Mouse (Mus musculus) midbrain, embryonic 13.5 days (tissue): ENCODE data around the gene 1700009N14Rik. TPM values are rescaled to one million over a fixed set of nuclear protein-coding genes. Genes with fewer than 3 reads are reported as not detected.

ENCODE experiments used
- ATAC-seq: fragments of 200-750 bp; cut with Nextera tagmentation; 2 replicates; pipeline ENCODE4 v1.8.0; 2017; ENCODE audit warnings: mild to moderate bottlenecking, moderate TSS enrichment, moderate library complexity
- H3K27ac ChIP-seq: fragments of 300-500 bp; sonication (generic); 2 replicates; pipeline ENCODE4 v1.5.1; 2015; ENCODE audit warnings: inconsistent platforms, mild to moderate bottlenecking, moderate library complexity
- H3K27me3 ChIP-seq: fragments of 300-500 bp; sonication (generic); 2 replicates; pipeline ENCODE4 v1.6.1; 2015; ENCODE audit warnings: mild to moderate bottlenecking, inconsistent platforms
- H3K36me3 ChIP-seq: fragments of 300-500 bp; sonication (generic); 2 replicates; pipeline ENCODE4 v1.6.1; 2015; ENCODE audit warnings: mild to moderate bottlenecking, inconsistent platforms
- H3K4me1 ChIP-seq: fragments of 300-500 bp; sonication (generic); replicated peaks from 2 replicates; pipeline ENCODE4 v1.6.1; 2015; ENCODE audit warnings: inconsistent platforms
- H3K4me2 ChIP-seq: fragments of 300-500 bp; sonication (generic); replicated peaks from 2 replicates; pipeline ENCODE4 v1.6.1; 2015; ENCODE audit warnings: moderate library complexity, mild to moderate bottlenecking, inconsistent platforms
- H3K4me3 ChIP-seq: fragments of 300-500 bp; sonication (generic); replicated peaks from 2 replicates; pipeline ENCODE4 v1.5.1; 2015; ENCODE audit warnings: mild to moderate bottlenecking, inconsistent platforms
- H3K9ac ChIP-seq: fragments of 300-500 bp; sonication (generic); replicated peaks from 2 replicates; pipeline ENCODE4 v1.6.1; 2015; ENCODE audit warnings: mild to moderate bottlenecking, inconsistent platforms
- H3K9me3 ChIP-seq: fragments of 300-500 bp; sonication (generic); 2 replicates; pipeline ENCODE4 v1.6.1; 2016; ENCODE audit warnings: mild to moderate bottlenecking, inconsistent platforms
- WGBS: fragments of 180-500 bp; shearing (Covaris S2); methylation state at CpG from one replicate; pipeline ENCODE4 v1.1.7; 2015; 5-methylcytosine and 5-hydroxymethylcytosine counted together
- polyA plus RNA-seq: library from polyadenylated mRNA; unstranded; fragments of >200 nt; fragmentation: Nextera tagmentation; extraction: Ambion mirVana; gene quantifications from 2 replicates; pipeline ENCODE4 v1.2.1, GENCODE M21; 2015

Gene 1700009N14Rik
- polyA plus RNA-seq = not detected in 2 replicates

DNA sequence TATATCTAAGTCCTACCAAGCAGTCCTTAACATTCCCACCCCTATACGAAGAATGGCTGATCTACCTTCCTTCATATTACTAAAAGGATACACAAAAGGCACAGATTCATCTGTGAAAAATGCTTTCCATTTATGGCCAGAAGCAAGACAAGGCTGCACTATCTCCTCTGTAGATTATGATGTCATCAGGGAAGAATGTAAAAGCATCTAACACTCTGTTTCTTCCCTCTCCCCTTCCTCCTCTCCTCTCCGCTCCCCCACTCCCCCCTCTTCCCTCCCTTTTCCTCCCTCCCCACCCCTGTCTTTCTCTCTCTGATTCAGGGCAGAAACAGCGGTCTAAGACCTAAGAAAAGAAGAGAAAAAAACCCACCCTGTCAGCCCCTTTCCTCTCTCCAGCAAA is at the start of gene 1700009N14Rik:
Gene 1700009N14Rik, plus strand, starts transcription at position 227 of the 400 bp plus-strand sequence.
- H3K4me1 ChIP-seq = no peaks in the 10 kb centered on the region
- H3K4me2 ChIP-seq = no peak within 1 kb of the TSS
- ATAC-seq = no peak
- no peaks in the 10 kb centered on the region for H3K36me3 ChIP-seq
- H3K4me3 ChIP-seq = no peak within 1 kb of the TSS
- WGBS = 73% methylated on average over 3 of the region's 3 CpGs
- H3K9me3 ChIP-seq = no peaks in the 10 kb centered on the region
- H3K27me3 ChIP-seq = no peaks in the 10 kb centered on the region
- H3K27ac ChIP-seq = no peak within 1 kb of the TSS
- no peak within 1 kb of the TSS for H3K9ac ChIP-seq

DNA sequence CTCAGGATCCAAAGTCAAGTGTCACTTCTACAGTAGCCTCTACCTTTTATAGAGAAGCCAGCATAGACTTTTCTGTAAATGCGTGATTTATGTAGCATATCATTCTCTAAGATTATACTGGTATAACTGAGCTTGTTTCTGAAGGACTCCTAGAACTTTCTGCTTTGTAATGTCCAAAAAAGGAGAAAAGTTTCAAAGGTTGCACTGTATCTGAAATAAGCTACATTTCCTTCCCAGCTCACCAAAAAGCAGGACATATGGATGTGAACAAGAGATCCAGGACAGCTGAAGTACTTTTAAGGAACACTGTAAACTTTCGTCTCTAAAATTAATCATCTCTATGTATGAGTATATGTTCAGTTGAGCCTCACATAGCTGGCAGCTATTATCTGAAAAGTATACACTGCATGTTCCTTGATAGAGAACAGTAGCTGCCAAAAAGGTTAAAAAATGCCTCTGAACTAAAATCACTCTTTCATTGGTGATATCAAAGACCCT is 12.2 kb upstream of the 1700009N14Rik start:
- H3K4me1 ChIP-seq = no peaks in the 10 kb centered on the region
- no peaks in the 10 kb centered on the region for H3K36me3 ChIP-seq
- no peak overlapping the region for H3K4me3 ChIP-seq
- ATAC-seq = no peak
- WGBS = 94% methylated on average over 2 of the region's 2 CpGs
- H3K4me2 ChIP-seq = no peak overlapping the region
- H3K9me3 ChIP-seq = no peaks in the 10 kb centered on the region
- H3K9ac ChIP-seq = no peak overlapping the region
- no peaks in the 10 kb centered on the region for H3K27me3 ChIP-seq
- no peak overlapping the region for H3K27ac ChIP-seq

DNA sequence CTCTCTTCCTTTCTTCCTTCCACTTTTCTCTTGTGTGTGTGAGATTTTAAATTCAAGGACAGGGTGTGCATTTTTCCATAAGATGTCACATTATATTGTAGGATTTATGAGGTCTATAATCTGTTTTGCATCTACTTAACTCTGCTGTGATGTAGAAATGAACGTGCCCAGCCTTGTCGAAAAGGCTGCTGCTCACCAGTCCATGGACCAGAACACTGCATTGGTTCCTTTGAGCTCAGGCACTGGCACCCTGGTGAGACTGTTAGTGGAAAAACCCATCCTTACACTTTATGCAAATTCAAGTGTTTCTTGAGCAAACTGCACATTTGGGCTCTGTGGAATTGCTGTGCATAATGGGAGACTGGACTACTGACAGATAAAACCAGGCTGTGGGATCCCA is 24.2 kb downstream of the 1700009N14Rik start:
- no peaks in the 10 kb centered on the region for H3K36me3 ChIP-seq
- 62% methylated on average over 2 of the region's 2 CpGs for WGBS
- H3K9ac ChIP-seq = no peak overlapping the region
- H3K9me3 ChIP-seq = no peaks in the 10 kb centered on the region
- H3K4me1 ChIP-seq = no peaks in the 10 kb centered on the region
- no peak overlapping the region for H3K4me2 ChIP-seq
- no peak overlapping the region for H3K27ac ChIP-seq
- no peak for ATAC-seq
- H3K4me3 ChIP-seq = no peak overlapping the region
- no peaks in the 10 kb centered on the region for H3K27me3 ChIP-seq

DNA sequence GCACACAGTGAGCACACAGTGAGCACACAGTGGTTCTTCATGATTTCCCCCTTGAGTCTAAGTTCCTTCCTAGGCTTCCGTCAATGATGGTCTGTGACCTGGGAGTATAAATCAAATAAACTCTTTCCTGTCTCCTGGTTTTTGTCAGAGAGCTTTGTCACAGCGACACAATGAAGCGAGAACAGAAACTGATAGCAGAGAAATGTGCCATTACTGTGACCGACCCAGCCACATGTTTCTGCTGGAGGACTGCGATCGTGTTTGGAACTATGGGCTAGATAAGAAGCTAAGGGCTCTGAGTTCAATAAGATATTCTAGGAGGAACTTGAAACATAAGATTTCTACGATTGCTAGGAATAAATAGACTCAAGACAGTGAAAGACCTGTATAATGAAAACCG is 36.3 kb downstream of the 1700009N14Rik start:
- ATAC-seq = no peak
- Histone ChIP-seq H3K4me2 (no peak overlapping the region), H3K36me3 (no peaks in the 10 kb centered on the region), H3K4me1 (no peaks in the 10 kb centered on the region), H3K9ac (no peak overlapping the region), H3K9me3 (no peaks in the 10 kb centered on the region), H3K4me3 (no peak overlapping the region), H3K27me3 (no peaks in the 10 kb centered on the region), H3K27ac (no peak overlapping the region)
- 91% methylated on average over 8 of the region's 8 CpGs for WGBS

DNA sequence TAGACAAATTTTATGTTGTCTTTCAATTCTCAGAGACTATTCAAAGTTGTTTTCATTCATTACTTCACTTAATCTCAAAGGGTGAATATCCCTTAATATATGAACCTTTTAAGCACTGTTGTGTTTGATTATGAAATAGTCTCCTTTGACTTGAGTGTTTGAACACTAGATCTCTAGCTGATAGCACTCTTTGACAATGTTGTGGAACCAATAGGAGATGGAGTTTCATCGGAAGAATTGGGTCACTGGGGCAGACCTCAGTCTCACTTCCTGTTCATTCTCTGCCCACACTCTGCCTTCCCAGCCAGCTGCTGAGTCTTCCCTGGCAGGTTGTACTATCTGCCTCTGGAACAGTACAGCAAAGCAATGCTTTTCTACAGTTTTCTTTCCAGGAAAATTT is 43.5 kb downstream of the 1700009N14Rik start:
- Histone ChIP-seq H3K27me3 (no peaks in the 10 kb centered on the region), H3K27ac (no peak overlapping the region), H3K9ac (no peak overlapping the region), H3K4me3 (no peak overlapping the region), H3K9me3 (no peaks in the 10 kb centered on the region), H3K4me2 (no peak overlapping the region), H3K4me1 (no peaks in the 10 kb centered on the region), H3K36me3 (no peaks in the 10 kb centered on the region)
- WGBS = 76% methylated on average over 1 of the region's 1 CpGs
- no peak for ATAC-seq

DNA sequence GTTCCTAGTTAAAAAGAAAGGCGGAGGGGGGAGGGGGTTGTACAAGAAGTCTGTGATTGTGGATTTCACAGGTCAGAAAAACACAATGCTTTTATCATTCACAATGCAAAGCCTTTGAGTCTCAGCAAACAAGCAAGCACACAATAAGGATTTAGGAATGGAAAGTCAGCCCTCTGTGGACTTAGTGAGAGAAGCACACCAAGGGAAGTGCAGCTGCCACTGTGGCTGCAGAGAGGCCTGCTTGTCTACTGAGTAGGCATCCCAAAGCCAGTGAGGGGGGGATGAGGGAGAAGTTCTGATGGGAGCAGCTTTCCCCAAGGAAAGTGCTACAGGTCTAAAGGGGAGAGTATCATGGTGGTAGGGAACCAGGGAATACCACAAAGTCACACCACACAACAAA is 45.8 kb downstream of the 1700009N14Rik start:
- Histone ChIP-seq H3K27ac (no peak overlapping the region), H3K4me1 (no peaks in the 10 kb centered on the region), H3K36me3 (no peaks in the 10 kb centered on the region), H3K27me3 (no peaks in the 10 kb centered on the region), H3K4me3 (no peak overlapping the region), H3K4me2 (no peak overlapping the region), H3K9me3 (no peaks in the 10 kb centered on the region), H3K9ac (no peak overlapping the region)
- 32% methylated on average over 1 of the region's 1 CpGs for WGBS
- no peak for ATAC-seq
